In the genomic region with DNA sequence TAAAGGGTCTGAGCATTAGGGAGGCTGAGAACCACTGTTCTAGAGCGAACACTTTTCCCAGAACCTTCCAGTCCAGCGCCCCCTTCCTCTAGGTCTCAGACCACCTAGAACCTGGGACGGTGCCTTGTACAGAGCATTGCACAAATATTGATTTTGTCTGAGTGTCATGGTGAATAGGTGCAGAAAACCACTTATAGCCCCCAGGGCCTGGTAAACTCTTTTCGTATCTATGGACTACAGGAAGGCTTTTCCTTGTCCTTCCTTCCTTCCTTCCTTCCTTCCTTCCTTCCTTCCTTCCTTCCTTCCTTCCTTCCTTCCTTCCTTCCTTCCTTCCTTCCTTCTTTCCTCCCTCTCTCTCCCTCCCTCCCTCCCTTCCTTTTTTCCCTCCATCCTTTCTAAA, we compare ENCODE assay signal across 7 mouse cellular contexts. TPM values are rescaled to one million over a fixed set of nuclear protein-coding genes. Genes with fewer than 3 reads are reported as not detected.
DNase-seq lines count a peak whose midpoint lies in the region; ATAC-seq lines count a peak whose summit lies in the region.

A gene (plus strand): TSS at position 301 of the 400 bp plus-strand sequence.

- peak within 1 kb of the TSS; percentile 94 for H3K4me2 ChIP-seq in forebrain, embryonic 11.5 days (ENCODE audit: low read depth, low read length, severe bottlenecking)
- H3K4me2 ChIP-seq in intestine, embryonic 14.5 days (ENCODE audit: low read length) = peak within 1 kb of the TSS; percentile 100
- H3K4me2 ChIP-seq in midbrain, embryonic 16.5 days (ENCODE audit: low read length) = peak within 1 kb of the TSS; percentile 81

- no peaks in the 10 kb centered on the region for H3K9me3 ChIP-seq in forebrain, embryonic 11.5 days (ENCODE audit: control insufficient read depth, low read length)
- H3K9me3 ChIP-seq in intestine, embryonic 14.5 days (ENCODE audit: control insufficient read depth, low read length) = no peaks in the 10 kb centered on the region
- H3K9me3 ChIP-seq in midbrain, embryonic 16.5 days (replicated peaks; ENCODE audit: control insufficient read depth, low read length, poor library complexity, severe bottlenecking) = no peaks in the 10 kb centered on the region

- 63% methylated on average over 4 of the region's 4 CpGs for WGBS in forebrain, embryonic 11.5 days
- 67% methylated on average over 4 of the region's 4 CpGs for WGBS in intestine, embryonic 14.5 days
- WGBS in midbrain, embryonic 16.5 days = 66% methylated on average over 4 of the region's 4 CpGs

- intact Hi-C loops in left cerebral cortex, postnatal 4 days (cut with DNase I) = no loop called here

- no peak within 1 kb of the TSS for H3K27ac ChIP-seq in forebrain, embryonic 11.5 days (ENCODE audit: low read depth, low read length)
- no peak within 1 kb of the TSS for H3K27ac ChIP-seq in intestine, embryonic 14.5 days (ENCODE audit: low read depth)
- peak within 1 kb of the TSS; percentile 92 for H3K27ac ChIP-seq in midbrain, embryonic 16.5 days (ENCODE audit: low read length)

- H3K36me3 ChIP-seq in forebrain, embryonic 11.5 days (ENCODE audit: control insufficient read depth, insufficient read depth, low read length) = no peaks in the 10 kb centered on the region
- H3K36me3 ChIP-seq in intestine, embryonic 14.5 days (ENCODE audit: control insufficient read depth, insufficient read depth, low read length) = no peaks in the 10 kb centered on the region
- H3K36me3 ChIP-seq in midbrain, embryonic 16.5 days (ENCODE audit: control insufficient read depth, insufficient read depth, low read length) = no peaks in the 10 kb centered on the region

- H3K9ac ChIP-seq in forebrain, embryonic 11.5 days (ENCODE audit: low read length) = peak within 1 kb of the TSS; percentile 59
- peak within 1 kb of the TSS; percentile 43 for H3K9ac ChIP-seq in intestine, embryonic 14.5 days (ENCODE audit: low read length)
- H3K9ac ChIP-seq in midbrain, embryonic 16.5 days (ENCODE audit: low read depth, low read length) = peak within 1 kb of the TSS; percentile 86

- no peaks in the 10 kb centered on the region for H3K4me1 ChIP-seq in forebrain, embryonic 11.5 days (replicated peaks; ENCODE audit: control insufficient read depth, insufficient read depth, low read length)
- no peaks in the 10 kb centered on the region for H3K4me1 ChIP-seq in intestine, embryonic 14.5 days (replicated peaks; ENCODE audit: control insufficient read depth, insufficient read depth, low read length)
- H3K4me1 ChIP-seq in midbrain, embryonic 16.5 days (ENCODE audit: control insufficient read depth, insufficient read depth, low read length) = peaks cover 8% of the 10 kb centered on the region

- no peak for ATAC-seq in forebrain, embryonic 11.5 days (replicated peaks; ENCODE audit: low FRiP score)
- no peak for ATAC-seq in intestine, embryonic 14.5 days (replicated peaks; ENCODE audit: low FRiP score, low TSS enrichment, low read depth)
- no peak for ATAC-seq in midbrain, embryonic 16.5 days
- no peak for ATAC-seq in erythroid progenitor cell, adult 5-6 weeks (replicated peaks; ENCODE audit: low FRiP score, poor library complexity, severe bottlenecking)

- no peak for DNase-seq in left cerebral cortex, postnatal 4 days
- DNase-seq in left cerebral cortex, adult 9 months (ENCODE audit: low spot score in 2 of 2) = no peak
- DNase-seq in forebrain, embryonic 11.5 days (ENCODE audit: low spot score) = no peak
- no peak for DNase-seq in intestine, embryonic 14.5 days (ENCODE audit: low spot score)
- DNase-seq in frontal cortex, postnatal 14 days (ENCODE audit: low spot score in 2 of 2) = no peak

- peaks cover 2% of the 10 kb centered on the region for H3K27me3 ChIP-seq in forebrain, embryonic 11.5 days (ENCODE audit: control insufficient read depth, insufficient read depth, low read length)
- peaks cover 19% of the 10 kb centered on the region for H3K27me3 ChIP-seq in intestine, embryonic 14.5 days (replicated peaks; ENCODE audit: control insufficient read depth, insufficient read depth, low read length)
- H3K27me3 ChIP-seq in midbrain, embryonic 16.5 days (ENCODE audit: control insufficient read depth, insufficient read depth, low read depth, low read length) = no peaks in the 10 kb centered on the region

- peak within 1 kb of the TSS; percentile 57 for H3K4me3 ChIP-seq in forebrain, embryonic 11.5 days (ENCODE audit: low read depth, low read length)
- peak within 1 kb of the TSS; percentile 53 for H3K4me3 ChIP-seq in intestine, embryonic 14.5 days (ENCODE audit: low read depth, low read length)
- H3K4me3 ChIP-seq in midbrain, embryonic 16.5 days (ENCODE audit: low read depth, low read length) = peak within 1 kb of the TSS; percentile 81

RNA-seq across cellular contexts. Expression of the gene that starts here (rescaled TPM):
- 10 to 100 TPM; 18.3 to 19.7 TPM for total RNA-seq in left cerebral cortex, postnatal 4 days (2021)
- 6.7 and 7.6 TPM in 2 replicates for polyA plus RNA-seq in forebrain, embryonic 11.5 days (2014; fragmentation: Nextera tagmentation; extraction: Ambion mirVana)
- polyA plus RNA-seq in intestine, embryonic 14.5 days (2014; fragmentation: Nextera tagmentation; extraction: Ambion mirVana) = 10.6 and 12.6 TPM in 2 replicates
- 27.3 and 28.8 TPM in 2 replicates for polyA plus RNA-seq in midbrain, embryonic 16.5 days (2015; fragmentation: Nextera tagmentation; extraction: Ambion mirVana)
- 1.8 TPM in 1 of 2 replicates, not detected in the other for total RNA-seq in erythroid progenitor cell, adult 5-6 weeks (2015; ENCODE audit: low replicate concordance)
- 0.77 TPM in 1 of 2 replicates, not detected in the other for total RNA-seq in erythroid progenitor cell, adult 5-6 weeks (2017; ENCODE audit: low replicate concordance)

Comparison
In these comparisons a context has a peak if more than half of its experiments do, and no peak if none do; other contexts are left out.
1. RNA of the gene that starts here (total RNA-seq): 18.3 to 19.7 TPM in left cerebral cortex, postnatal 4 days; 0.77 to 1.8 TPM in erythroid progenitor cell, adult 5-6 weeks; every median in the first group is over 4 times any median in the second.
2. Peak in every context shown above with its lines, with median percentiles within 50 percentile points of each other: H3K4me2 ChIP-seq, H3K4me3 ChIP-seq and H3K9ac ChIP-seq.